Mouse (Mus musculus) G1E (cell line): ENCODE results near the gene Babam1. TPM values are rescaled to one million over a fixed set of nuclear protein-coding genes. Genes with fewer than 3 reads are reported as not detected.
"Not testable (repeated sequence)": the region's sequence is repeated elsewhere in the genome, so short reads cannot be mapped to it uniquely, and the experiment has no call there.

Experiments
- ATAC-seq: 2 replicates; pipeline ENCODE4 v1.8.0; 2016; ENCODE audit warnings: mild to moderate bottlenecking; ENCODE audit not compliant: insufficient number of reproducible peaks, poor library complexity, low FRiP score, severe bottlenecking; ENCODE audit errors: extremely low read depth
- DNase-seq: peaks from one replicate; pipeline ENCODE4 v3.0.0; 2012; ENCODE audit warnings: low spot score
- H3K27me3 ChIP-seq: 2 replicates; pipeline ENCODE4 v1.6.1; 2012; ENCODE audit warnings: mild to moderate bottlenecking, low read length, inconsistent platforms; ENCODE audit not compliant: insufficient read depth
- H3K36me3 ChIP-seq: replicated peaks from 2 replicates; pipeline ENCODE3; 2012; ENCODE audit warnings: mild to moderate bottlenecking, inconsistent platforms
- H3K4me1 ChIP-seq: 2 replicates; pipeline ENCODE4 v1.6.1; 2012; ENCODE audit warnings: low read depth, low read length, inconsistent platforms, mixed read lengths; ENCODE audit not compliant: insufficient read depth
- H3K4me3 ChIP-seq: 2 replicates; pipeline ENCODE4 v1.5.1; 2012; ENCODE audit warnings: low read depth, mild to moderate bottlenecking, inconsistent platforms, low read length, moderate library complexity, mixed read lengths
- H3K9me3 ChIP-seq: replicated peaks from 2 replicates; pipeline ENCODE4 v1.6.1; 2012; ENCODE audit warnings: inconsistent platforms
- CTCF ChIP-seq: IDR thresholded peaks from 2 replicates; pipeline ENCODE4 v1.5.1; 2012; ENCODE audit warnings: low read depth, low read length, inconsistent platforms, mixed read lengths
- GATA1 ChIP-seq: IDR thresholded peaks from 2 replicates; pipeline ENCODE4 v1.6.1; 2012; ENCODE audit warnings: borderline replicate concordance, low read length, inconsistent platforms, mixed read lengths
- GATA2 ChIP-seq: IDR thresholded peaks from 2 replicates; pipeline ENCODE4 v1.6.1; 2012; ENCODE audit warnings: low read depth, low read length, inconsistent platforms, borderline replicate concordance
- POLR2AphosphoS5 ChIP-seq: IDR thresholded peaks from 2 replicates; pipeline ENCODE4 v1.6.1; 2012; ENCODE audit warnings: low read depth, low read length, inconsistent platforms; ENCODE audit not compliant: insufficient replicate concordance
- TAL1 ChIP-seq: conservative IDR thresholded peaks from 2 replicates; pipeline ENCODE4 v1.6.1; 2012; ENCODE audit warnings: low read depth, low read length, inconsistent platforms, mixed read lengths
- polyA plus RNA-seq: library from polyadenylated mRNA; stranded (reverse); fragments of >175 nt; gene quantifications from 2 replicates; pipeline ENCODE4 v1.2.3, GENCODE M21; 2012
- total RNA-seq, 2 experiments: library from RNA; stranded (forward) in 1 of 2; stranded (reverse) in 1 of 2; fragments of 200-1000 nt in 1 of 2; fragments of >200 nt in 1 of 2; fragmentation: Nextera tagmentation in 1 of 2; gene quantifications; 2 replicates each; pipeline ENCODE4 v1.2.3; 2014 to 2017

The Babam1 gene
- total and polyA plus RNA-seq, 3 experiments: 58.4 to 106 (median 92.1) TPM

GRCm38 (mm10) chr8:71411535-71412273 is 15.0 kb downstream of the Babam1 start:
- ATAC-seq: no peak
- peaks cover 5% of the 10 kb centered on the region; the same call in 1 of the 2 replicates for H3K27me3 ChIP-seq
- peaks cover 34% of the 10 kb centered on the region for H3K36me3 ChIP-seq
- peaks cover 37% of the 10 kb centered on the region for H3K4me1 ChIP-seq
- no peak for DNase-seq
- H3K4me3 ChIP-seq: no peak overlapping the region
- no peak for TF ChIP-seq GATA1
- TF ChIP-seq GATA2: no peak
- TF ChIP-seq POLR2AphosphoS5: no peak
- no peak for TF ChIP-seq TAL1
- TF ChIP-seq CTCF: no peak
- no peaks in the 10 kb centered on the region for H3K9me3 ChIP-seq

GRCm38 (mm10) chr8:71422121-71422520 is 25.5 kb downstream of the Babam1 start:
- Histone ChIP-seq H3K4me3 (no peak overlapping the region), H3K27me3 (peaks cover 12% of the 10 kb centered on the region), H3K4me1 (no peaks in the 10 kb centered on the region), H3K9me3 (peaks cover 3% of the 10 kb centered on the region), H3K36me3 (no peaks in the 10 kb centered on the region)
- no peak for TF ChIP-seq CTCF
- DNase-seq (no peak), ATAC-seq (no peak)

DNA sequence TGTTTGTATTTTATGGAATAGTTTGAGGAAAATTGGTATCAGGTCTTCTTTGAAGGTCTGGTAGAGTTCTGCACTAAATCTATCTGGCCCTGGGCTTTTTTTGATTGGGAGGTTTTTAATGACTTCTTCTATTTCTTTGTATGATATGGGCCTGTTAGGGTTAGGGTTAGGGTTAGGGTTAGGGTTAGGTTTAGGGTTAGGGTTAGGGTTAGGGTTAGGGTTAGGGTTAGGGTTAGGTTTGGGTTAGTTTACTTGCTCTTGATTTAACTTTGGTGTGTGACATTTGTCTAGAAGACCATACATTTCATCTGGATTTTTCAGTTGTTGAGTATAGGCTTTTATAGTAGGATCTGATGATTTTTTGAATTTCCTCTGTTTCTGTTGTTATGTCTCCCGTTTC is 36.3 kb downstream of the Babam1 start:
- H3K36me3 ChIP-seq, H3K9me3 ChIP-seq, H3K4me3 ChIP-seq, H3K4me1 ChIP-seq, DNase-seq, H3K27me3 ChIP-seq, ATAC-seq: not testable (repeated sequence)

- no peak for ATAC-seq
- no peak for DNase-seq
- no peak for TF ChIP-seq CTCF
- no peak for TF ChIP-seq GATA1
- no peak for TF ChIP-seq GATA2
- no peak for TF ChIP-seq TAL1
- no peak for TF ChIP-seq POLR2AphosphoS5
- Histone ChIP-seq H3K9me3 (peaks cover 2% of the 10 kb centered on the region), H3K4me3 (no peak overlapping the region), H3K4me1 (no peaks in the 10 kb centered on the region), H3K27me3 (peaks cover 2% of the 10 kb centered on the region; the same call in 1 of the 2 replicates), H3K36me3 (no peaks in the 10 kb centered on the region)
Observed at GRCm38 (mm10) chr8:71437041-71437440, 40.4 kb downstream of the Babam1 start.

DNA sequence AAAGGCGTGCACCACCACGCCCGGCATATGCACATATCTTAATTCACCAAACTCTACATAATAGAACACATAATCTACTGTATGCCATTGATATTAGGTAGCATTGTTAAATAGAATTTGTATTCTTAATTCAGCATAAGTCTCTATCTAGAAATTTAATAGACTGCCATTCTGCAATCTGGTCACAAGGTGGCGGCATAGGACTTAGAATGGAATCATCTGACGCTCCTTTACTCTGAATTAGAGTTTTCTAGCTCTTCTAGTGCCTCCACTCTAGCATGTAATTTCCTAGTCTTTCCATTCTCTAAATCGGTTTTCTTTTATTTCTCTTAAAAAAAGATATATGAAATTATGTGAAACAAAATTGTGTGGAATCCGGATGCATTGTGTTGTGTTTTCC is 44.7 kb downstream of the Babam1 start:
- Histone ChIP-seq H3K27me3 (peaks cover 19% of the 10 kb centered on the region), H3K4me1 (no peaks in the 10 kb centered on the region), H3K9me3 (no peaks in the 10 kb centered on the region), H3K4me3 (no peak overlapping the region), H3K36me3 (no peaks in the 10 kb centered on the region)
- ATAC-seq (no peak), DNase-seq (no peak)
- TF ChIP-seq GATA1: no peak
- no peak for TF ChIP-seq CTCF
- TF ChIP-seq POLR2AphosphoS5: no peak
- no peak for TF ChIP-seq GATA2
- no peak for TF ChIP-seq TAL1

DNA sequence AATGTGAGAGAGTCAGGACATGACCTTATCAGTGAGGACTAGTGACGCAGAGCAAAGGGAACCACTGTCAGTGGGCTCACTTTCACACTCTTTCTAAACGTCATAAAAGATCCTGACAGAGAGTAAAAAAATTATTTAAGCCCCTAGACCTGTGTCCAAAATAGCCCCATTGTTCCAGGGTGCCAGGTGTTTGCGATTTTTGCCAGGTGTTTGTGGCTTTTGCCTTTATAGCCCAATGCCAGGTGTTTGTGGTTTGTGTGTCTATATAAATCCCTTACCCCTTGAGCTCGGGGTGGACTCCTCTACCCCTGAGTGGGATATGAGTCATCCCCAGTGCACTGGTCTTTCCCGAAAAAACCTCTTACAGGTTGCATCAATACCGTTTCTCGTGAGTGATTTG is 48.4 kb downstream of the Babam1 start:
- Histone ChIP-seq H3K4me3 (no peak overlapping the region), H3K9me3 (no peaks in the 10 kb centered on the region), H3K4me1 (no peaks in the 10 kb centered on the region), H3K27me3 (peaks cover 25% of the 10 kb centered on the region), H3K36me3 (no peaks in the 10 kb centered on the region)
- no peak for ATAC-seq
- TF ChIP-seq POLR2AphosphoS5 (no peak), CTCF (no peak), GATA1 (no peak), GATA2 (no peak), TAL1 (no peak)
- no peak for DNase-seq

GRCm38 (mm10) chr8:71451337-71451736 is 54.7 kb downstream of the Babam1 start:
- no peaks in the 10 kb centered on the region for H3K9me3 ChIP-seq

More at GRCm38 (mm10) chr8:71451337-71451736, 54.7 kb downstream of the Babam1 start:
- ATAC-seq (no peak), DNase-seq (no peak)
- H3K4me3 ChIP-seq: no peak overlapping the region
- peaks cover 7% of the 10 kb centered on the region for H3K4me1 ChIP-seq
- no peaks in the 10 kb centered on the region for H3K36me3 ChIP-seq
- no peak for TF ChIP-seq GATA1
- no peak for TF ChIP-seq POLR2AphosphoS5
- TF ChIP-seq GATA2: no peak
- TF ChIP-seq TAL1: no peak
- no peak for TF ChIP-seq CTCF
- H3K27me3 ChIP-seq: peaks cover 40% of the 10 kb centered on the region
